Mouse (Mus musculus): Measurements from ENCODE around the gene Gpr87.

The Gpr87 gene

DNA sequence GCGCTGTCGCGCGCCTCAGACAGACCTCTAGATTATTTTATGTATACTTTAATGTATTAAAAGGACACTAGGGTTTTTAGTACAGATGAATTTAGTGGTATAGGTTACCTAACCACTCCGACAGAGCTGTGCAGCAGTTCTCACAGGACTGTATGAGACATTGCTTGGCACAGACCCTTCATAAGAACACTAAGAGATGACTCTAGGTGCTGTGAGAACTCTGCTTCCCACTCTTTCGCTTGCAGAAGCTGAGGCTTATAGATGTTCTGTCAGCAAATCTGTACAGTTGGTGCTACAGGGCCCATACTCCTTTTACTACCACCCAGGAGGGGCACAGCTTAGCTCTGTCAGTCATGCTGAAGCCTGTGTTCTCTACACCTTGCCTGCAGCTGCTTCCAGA, 3.2 kb downstream of the Gpr87 start:
- in situ Hi-C loops (cut with MboI, MseI) = no loop called here

DNA sequence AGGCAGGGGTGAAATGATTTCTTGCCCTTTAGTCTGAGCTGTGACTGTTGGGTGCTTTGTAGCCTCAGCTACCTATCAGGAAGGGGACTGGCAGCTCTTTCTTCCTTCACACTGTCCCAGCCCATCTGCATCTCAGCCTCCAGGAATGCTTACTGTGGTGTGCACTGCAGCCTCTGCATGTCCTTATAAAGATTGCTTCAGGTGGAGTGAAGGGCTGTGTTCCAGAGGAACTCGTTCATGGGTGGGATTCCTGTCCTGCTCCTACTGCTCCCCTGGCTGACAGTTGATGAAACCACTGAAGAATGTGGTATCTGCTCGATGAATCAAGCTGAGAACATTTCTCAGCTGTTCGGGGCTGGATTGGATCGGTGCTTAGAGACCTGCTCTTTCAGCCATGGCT, 7.6 kb downstream of the Gpr87 start:
- in situ Hi-C loops (cut with MboI, MseI) = no loop called here

DNA sequence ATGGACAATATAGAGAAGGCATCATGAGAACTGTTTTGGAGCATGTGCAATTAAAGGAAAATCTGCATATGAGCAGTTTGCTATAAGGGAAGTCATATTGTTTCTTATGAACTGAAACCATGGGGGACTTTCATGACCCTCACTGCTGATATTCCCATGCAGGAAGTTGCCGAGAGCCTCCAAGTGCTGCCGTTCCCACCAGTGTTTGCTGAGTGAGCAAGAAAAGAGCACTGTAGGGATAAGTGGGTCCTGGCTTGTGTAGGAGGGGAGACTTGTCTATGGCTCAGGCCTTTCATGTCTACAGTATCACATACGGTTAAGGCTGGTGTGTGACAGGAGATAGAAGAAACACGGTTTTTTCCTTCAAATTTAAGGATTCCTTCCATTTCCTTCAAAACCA, 9.2 kb downstream of the Gpr87 start:
- in situ Hi-C loops (cut with MboI, MseI) = no loop called here

DNA sequence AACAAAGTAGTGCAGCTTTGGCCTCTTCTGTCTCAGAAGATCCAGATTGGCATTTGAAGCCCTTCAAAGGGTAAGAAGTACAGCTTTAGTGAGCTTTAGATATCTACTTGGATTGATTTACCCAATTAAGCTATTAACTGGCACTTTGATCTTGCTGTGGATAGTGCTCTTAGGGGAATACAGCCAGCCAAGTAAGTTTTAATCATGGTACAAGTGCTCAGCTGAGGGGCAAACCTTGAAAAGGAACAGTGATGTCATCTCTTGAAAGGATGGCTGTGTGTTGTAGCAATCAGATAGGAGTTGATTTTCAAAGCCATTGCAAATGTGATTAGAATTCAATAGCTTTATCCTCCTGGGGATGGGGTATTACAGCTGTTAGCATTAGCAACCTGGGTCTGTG, 12.8 kb downstream of the Gpr87 start:
- in situ Hi-C loops (cut with MboI, MseI) = no loop called here

DNA sequence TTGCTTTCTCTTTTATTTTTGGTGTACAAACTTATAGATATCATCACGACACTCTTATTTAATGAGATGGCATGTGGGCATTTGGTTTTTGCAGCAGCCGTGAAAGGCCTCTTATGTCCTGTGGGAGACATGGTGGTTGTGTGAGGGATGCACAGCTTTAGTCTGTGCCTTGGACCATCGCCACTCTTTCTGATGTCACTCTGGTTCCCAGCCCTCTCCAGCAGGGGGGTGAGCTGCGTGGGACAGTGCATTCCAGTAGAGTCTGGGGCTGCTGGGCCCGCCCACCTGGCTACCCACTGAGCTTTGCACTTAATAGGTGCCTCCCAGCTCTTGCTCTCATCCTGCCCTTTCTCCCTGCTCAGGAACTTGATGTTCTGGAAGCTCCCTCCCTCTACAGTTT, 13.8 kb downstream of the Gpr87 start:
- in situ Hi-C loops (cut with MboI, MseI) = no loop called here

DNA sequence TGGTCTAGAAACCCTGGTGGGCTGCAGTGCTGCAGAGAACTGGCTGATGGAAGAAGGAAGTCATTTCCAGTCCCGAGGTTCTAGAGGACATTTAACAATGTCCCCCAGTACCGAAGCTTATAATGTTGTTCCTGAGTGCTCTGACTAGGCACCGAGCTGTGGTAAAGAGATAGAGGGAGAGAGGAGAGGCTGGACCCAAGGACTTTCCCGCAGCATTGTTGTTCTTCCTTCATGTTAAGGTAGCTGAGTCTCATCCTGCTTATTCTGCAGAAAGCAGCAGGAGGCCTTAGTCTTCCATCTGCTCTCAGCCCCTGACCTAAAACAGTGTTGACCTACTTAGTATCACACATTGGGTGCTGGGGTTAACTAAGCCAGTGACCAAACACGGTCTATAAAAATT, 18.0 kb downstream of the Gpr87 start:
- in situ Hi-C loops (cut with MboI, MseI) = no loop called here

DNA sequence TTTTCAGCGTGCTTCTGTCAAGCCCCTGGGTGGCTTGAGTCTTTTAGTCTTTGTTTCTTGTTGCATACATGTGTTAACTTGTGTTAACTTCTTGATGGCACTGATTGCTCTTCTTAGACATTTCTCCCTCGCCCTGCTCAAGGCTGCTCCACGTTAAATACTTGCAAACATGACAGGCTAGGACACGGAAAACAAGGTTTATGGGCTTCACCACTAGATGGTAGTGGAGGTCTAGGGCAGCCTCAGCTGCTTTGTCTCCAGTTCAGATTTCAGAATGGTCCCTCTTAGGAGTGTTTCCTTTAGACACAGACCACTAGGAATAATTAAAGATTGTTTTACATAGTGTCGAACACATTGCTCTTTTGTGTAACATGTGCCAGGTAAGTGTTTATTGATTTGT, 19.7 kb downstream of the Gpr87 start:
- in situ Hi-C loops (cut with MboI, MseI) = no loop called here

DNA sequence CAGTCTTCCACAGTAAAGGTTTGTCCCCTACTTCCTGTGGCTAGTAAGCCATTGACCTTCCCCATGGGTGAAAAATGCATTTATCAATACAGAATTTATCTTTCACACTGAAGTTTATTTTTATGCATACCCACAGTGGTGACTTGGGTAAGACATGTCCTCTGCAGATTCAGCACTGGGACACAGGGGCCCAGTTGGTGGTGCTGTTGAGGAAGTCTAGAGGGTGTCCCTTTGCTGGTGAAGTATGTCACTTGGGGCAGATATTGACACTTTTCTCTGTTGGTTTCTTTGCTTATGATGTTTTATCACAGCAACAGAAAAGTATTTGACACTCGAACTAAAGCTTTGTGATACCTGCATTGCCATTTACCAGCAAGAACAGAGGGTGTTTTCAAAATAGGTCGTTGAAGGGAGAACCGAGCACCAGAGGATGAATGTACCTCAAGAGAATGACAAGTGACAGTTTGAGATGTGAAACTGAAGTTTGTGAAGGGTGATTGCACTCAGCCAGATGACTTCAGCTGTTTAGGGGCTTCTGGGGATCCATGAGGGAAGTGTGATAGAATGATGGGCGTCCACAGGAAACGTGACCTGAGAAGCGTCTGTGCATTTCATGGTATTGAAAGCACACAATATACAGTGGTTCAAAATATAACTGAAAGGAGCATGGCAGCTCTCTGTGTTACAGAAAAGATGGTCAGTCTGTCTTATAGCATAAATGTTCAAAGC, 20.3 kb downstream of the Gpr87 start:
- in situ Hi-C loops (cut with MboI, MseI) = no loop called here

DNA sequence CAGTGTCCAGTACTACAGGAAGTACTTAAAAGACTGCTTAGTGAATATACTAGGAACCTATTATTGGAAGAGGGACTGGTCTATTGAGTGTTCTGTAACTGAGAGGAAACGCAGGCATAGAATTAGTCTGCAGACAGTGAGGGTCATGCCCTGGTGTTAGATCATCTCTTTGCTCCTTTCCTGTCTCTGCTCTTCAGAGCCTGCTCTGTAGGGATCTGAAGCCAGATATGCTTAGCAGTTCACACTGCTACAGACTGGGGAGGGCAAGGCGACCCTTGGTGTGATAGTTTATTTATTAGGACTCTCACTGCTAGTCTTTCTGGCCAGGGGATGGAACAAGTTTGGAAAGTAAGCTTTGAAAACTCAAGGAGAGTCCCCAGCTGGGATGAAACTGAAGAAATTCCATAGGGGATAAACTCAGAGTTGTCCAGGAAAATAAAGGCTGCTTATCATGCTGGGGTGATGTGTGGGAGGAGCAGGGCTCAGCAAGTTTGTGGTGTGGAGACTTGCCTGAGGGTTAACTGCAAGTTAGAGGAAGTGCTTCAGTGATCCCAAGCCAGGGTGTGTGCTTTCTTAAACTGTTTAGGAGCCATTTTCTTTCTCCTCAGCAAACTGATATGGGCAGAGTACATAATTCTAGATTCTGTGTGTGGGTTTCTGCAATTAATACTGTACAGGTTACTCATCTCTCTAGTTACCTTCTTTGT, 24.8 kb downstream of the Gpr87 start:
- in situ Hi-C loops (cut with MboI, MseI) = no loop called here

DNA sequence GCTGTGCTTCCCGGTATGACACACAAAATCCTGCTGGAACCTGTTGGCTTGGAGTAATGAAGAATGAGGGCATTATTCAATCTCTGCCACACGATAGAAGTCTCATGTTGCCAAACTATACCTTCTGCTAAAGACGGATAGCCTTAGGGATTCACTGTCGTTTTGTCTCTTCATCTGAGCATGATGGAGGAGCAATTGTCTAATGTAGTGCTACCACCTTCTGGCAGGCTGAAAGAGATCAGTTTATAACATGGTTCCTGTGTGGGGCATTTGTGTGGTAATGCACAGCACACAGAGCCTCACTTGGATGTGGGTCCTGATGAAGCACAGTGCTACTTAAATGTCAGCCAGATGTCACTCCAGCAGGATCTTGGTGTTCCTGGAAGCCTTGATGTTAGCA, 25.7 kb downstream of the Gpr87 start:
- in situ Hi-C loops (cut with MboI, MseI) = no loop called here

DNA sequence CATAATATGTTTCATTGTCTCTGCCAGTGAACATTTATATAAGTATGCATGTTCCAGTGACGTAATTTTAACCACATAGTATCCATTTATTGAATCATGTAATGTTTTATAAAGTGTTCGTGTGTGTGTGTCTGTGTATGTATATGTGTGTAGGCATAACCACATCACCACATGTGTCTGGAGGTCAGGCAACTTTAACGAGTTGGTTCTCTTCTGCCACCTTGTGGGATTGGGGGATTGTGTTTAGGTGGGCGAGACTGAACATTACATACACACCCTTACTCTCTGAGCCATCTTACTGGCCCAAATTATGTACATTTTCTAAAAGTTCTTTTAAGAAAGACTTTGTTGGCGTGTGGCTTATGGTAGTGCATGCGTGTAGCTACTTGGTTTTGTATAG, 26.4 kb downstream of the Gpr87 start:
- in situ Hi-C loops (cut with MboI, MseI) = no loop called here

DNA sequence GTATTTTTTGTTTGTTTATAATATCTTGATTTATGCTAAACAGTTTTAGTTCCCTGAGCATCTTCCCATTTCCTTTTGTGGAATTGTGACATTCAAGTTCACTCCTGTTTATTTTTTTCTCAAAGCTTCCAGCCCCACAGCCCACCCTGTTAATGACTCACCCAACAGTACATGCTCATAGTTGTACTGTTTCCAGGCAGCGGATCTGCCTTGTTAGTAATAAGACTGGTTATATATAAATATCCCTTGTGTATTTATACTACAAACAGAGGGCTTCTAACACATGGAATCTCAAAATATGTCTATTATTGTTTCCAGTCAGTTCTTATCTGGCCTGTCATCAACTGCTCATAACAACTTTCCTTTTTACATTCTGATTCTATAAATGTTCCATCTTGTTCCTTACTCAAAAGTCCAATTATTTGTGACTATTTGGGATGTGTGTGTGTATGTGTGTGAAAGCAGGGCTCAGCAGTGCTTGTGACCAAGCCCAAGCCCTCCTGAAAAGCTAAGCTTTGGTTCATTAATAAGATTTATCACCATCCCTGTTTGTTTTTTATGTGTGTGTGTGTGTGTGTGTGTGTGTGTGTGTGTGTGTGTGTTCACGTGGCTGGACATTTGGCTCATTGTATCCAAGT, 27.4 kb downstream of the Gpr87 start:
- in situ Hi-C loops (cut with MboI, MseI) = no loop called here

DNA sequence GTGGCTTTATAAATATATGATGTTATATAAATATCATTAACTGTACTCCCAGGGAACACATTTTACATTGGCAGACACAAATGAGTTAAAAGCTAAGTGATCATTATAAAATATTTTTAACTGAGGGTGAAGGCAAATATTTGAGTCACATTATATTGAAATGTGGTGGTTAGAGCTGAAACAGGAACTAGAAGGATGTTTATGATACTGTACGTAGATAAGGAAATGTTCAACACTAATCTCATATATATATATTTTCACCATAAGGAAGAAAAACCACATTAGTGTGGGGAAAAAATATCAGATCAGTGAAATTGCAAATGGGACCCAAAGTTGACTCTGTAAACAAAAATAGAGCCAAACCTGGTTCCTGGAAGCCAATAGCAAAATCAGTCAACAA, 34.4 kb downstream of the Gpr87 start:
- in situ Hi-C loops (cut with MboI, MseI) = loop anchor here (5.0 kb wide), 1 partner anchor 83 kb away; no protein-coding TSS in a partner anchor

DNA sequence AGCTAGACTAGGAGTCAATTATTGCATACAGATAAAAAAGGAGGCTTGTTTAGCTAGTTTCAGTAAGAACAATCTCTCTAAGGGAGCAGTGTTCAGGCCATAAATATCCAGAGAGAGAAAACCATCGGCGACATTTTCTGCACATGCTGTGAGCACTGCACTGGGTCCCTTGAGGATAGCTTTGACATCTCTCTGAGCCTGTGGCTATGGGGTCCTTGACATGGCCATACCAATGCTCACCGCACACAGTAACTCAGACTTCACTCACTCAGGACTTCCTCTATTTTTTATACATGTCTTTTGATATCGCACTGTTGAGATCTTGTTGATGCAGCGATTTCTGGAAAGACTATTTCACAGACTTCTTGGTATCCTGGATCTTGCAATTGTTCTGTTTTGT, 37.9 kb downstream of the Gpr87 start:
- in situ Hi-C loops (cut with MboI, MseI) = no loop called here

DNA sequence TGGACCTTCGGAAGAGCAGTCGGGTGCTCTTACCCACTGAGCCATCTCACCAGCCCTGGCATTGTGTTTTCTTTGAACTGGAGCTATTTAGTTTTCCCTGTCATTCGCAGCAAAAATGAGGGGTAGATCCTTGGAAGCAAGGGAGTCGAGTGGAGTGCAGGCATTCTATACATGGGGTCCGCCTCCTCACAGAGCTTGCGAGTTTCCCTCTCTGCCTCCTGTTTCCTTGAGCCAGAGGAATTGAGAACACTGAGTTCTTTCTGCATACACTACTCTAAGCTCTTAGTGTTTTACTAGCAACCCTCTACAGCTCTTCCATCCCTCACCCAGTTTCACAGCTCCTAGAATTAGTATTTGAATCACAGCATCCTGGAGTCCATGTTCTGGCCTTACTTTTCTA, 39.5 kb downstream of the Gpr87 start:
- in situ Hi-C loops (cut with MboI, MseI) = no loop called here

DNA sequence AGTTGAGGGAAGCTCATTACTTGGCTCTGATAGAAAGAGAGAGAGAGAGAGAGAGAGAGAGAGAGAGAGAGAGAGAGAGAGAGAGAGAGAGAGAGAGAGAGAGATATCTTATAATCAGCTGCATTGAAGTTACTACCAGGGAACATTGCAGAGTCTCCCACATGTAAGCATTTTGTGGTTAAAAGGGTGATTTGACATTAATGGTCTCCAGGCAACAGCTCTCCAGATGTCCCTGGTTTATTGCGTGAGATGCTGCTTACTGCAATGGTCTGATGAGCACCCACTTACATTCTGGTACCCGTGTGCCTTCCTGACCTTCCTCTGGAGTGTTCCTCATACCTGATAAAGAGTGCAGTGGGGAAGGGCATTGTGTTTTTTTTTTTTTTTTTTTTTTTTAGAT, 40.0 kb downstream of the Gpr87 start:
- in situ Hi-C loops (cut with MboI, MseI) = no loop called here

DNA sequence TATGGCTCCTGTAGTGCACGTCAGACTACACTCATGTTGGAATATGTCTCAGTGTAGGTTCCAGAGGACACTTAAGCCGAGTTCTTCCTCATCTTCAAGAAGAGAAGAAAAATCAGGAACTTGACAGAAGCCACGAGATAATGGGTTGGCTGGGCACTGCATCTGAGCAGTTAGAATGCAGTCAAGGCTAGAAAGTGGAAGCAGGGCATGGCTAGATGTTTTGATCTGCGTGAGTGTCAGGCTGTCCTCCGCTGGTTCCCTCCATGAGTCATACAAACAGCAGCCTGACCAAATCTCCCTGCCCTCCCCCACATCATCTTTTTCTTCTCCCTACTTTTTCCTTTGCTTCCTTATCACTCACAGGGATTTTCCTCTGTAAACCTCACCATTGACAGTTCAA, 41.5 kb downstream of the Gpr87 start, which contains the start of gene P2ry14:
Gene P2ry14, minus strand, starts transcription at position 195 of the 400 bp plus-strand sequence.
- in situ Hi-C loops (cut with MboI, MseI) = no loop called here

DNA sequence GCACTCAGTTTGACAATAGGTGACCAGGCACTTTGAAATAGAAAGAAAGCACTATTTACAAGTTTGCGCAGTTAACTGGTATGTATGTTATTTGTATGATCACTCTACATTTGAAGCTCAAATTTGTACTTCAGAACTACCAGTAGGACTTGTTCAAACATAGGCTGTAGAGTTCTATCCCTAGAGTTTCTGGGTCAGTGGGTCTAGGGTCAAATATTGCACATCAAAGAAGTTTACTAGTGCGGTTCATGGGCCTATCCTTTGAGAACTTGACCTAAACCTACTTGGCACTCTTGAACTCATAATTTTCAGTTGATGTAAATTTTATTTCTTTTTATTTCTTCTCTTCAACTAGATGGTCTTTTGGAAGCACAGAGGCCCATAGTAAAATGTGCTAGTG, 44.3 kb downstream of the Gpr87 start:
- in situ Hi-C loops (cut with MboI, MseI) = no loop called here

DNA sequence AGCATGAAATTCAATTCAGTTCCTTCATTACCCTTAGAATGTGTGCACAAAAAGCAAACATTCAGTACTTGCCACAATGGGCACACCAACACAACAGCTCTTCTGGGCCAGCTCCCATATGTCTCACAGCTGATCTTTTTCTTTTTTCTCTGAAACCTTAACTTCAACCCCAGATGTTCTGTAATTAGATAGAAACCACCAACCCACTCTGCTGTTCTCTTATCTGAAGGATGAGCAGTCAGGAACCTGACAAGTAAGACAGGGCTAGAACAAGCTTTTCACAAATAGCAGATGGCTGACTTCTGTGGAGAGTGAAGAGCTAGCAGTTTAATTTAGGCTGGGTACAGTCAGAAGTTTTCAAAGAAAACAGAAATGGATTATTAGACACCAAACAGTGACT, 45.3 kb downstream of the Gpr87 start:
- in situ Hi-C loops (cut with MboI, MseI) = loop anchor here (25.0 kb wide), 1 partner anchor 1488 kb away; no protein-coding TSS in a partner anchor

DNA sequence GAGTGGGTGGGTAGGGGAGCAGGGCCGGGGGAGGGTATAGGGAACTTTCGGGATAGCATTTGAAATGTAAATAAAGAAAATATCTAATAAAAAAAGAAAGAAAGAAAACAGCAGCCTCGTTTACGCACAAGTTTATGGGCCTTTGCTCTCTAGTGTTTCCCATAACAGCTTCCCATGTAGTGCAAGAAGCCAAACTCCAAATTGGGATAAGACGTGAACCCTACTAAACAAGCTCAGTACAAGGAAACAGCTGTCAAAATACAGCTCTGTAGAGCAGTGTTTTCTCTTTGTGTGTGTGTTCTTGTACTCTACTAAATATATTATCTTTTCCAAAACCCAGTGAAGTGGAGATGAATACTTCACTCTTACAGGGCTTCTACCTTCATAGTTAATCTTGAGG, 49.7 kb downstream of the Gpr87 start:
- in situ Hi-C loops (cut with MboI, MseI) = loop anchor here (25.0 kb wide), 1 partner anchor 1492 kb away; no protein-coding TSS in a partner anchor

DNA sequence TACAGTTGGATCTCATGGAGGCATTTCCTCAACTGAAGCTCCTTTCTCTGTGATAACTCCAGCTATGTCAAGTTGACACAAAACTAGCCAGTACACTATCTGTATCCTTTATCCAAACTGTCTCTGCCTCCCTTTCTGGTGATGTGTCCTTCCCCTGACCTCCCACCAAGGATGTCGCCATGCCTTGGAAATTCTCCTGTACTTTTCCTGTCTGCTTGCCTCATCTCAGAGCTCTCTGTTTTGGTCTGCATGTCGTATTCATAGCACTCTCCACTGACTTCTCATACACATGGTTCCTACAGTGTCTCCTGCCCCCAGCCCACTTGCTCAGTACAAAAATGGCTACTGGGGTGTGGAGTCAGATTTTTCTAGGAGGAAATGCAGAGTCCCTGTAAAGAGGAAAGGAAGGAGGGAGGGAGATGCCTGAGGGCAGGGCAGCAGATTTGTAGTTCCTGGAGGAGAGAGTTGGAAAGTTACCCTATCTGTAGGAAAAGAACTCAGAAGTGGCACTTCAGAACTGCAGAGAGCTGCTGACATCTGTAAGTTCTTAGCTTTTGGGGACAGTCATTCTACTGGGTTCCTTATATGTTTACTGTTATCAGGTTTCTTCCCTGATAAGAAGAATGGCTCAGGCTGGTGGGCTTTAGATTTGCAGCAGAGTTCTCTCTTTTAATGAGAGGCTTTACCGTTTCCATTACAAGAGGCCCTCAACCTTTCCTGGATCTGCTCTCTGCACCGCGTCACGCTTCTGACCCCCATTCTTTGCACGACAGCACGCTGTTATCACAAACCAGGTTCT, 53.2 kb downstream of the Gpr87 start:
- in situ Hi-C loops (cut with MboI, MseI) = loop anchor here (25.0 kb wide), 1 partner anchor 1496 kb away; no protein-coding TSS in a partner anchor

DNA sequence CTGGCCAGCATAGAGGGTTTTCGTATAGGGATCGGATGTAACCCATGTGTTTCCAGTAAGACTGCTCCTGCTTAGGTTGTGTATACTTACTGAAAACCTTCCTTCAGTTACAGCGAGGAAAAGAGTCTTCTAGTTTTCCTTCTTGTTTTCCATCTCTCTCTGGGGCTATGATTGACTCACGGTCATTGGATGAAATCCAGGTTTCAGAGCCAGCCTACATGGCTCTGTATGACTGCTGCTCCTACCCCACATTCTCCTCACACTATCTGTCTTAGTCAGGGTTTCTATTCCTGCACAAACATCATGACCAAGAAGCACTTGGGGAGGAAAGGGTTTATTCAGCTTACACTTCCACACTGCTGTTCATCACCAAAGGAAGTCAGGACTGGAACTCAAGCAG, 54.0 kb downstream of the Gpr87 start:
- in situ Hi-C loops (cut with MboI, MseI) = loop anchor here (25.0 kb wide), 1 partner anchor 1496 kb away; no protein-coding TSS in a partner anchor
